Mouse (Mus musculus) embryonic facial prominence, embryonic 11.5 days (tissue): ENCODE data around the gene Mta1. TPM values are rescaled to one million over a fixed set of nuclear protein-coding genes. Genes with fewer than 3 reads are reported as not detected.
A peak's percentile ranks its signal among the peaks of the same experiment; 100 is the strongest.

Source experiments
- ATAC-seq: fragments of 200-750 bp; cut with Nextera tagmentation; replicated peaks from 2 replicates; pipeline ENCODE4 v1.8.0; 2017; ENCODE audit warnings: low read depth; ENCODE audit not compliant: insufficient number of reproducible peaks, low FRiP score, low TSS enrichment
- DNase-seq: peaks from one replicate; pipeline ENCODE4 v3.0.0-alpha.2; 2015; ENCODE audit warnings: low spot score
- H3K27ac ChIP-seq: fragments of 300-500 bp; sonication (generic); replicated peaks from 2 replicates; pipeline ENCODE4 v1.5.1; 2014; ENCODE audit warnings: mild to moderate bottlenecking, low read depth, low read length, control low read depth
- H3K27me3 ChIP-seq: fragments of 300-500 bp; sonication (generic); 2 replicates; pipeline ENCODE4 v1.6.1; 2014; ENCODE audit warnings: mild to moderate bottlenecking, low read length, moderate library complexity, mixed read lengths; ENCODE audit not compliant: control insufficient read depth, insufficient read depth
- H3K36me3 ChIP-seq: fragments of 300-500 bp; sonication (generic); replicated peaks from 2 replicates; pipeline ENCODE4 v1.6.1; 2014; ENCODE audit warnings: low read depth, mild to moderate bottlenecking, low read length, moderate library complexity, mixed read lengths; ENCODE audit not compliant: control insufficient read depth, insufficient read depth
- H3K4me1 ChIP-seq: fragments of 300-500 bp; sonication (generic); 2 replicates; pipeline ENCODE4 v1.6.1; 2014; ENCODE audit warnings: low read length, mixed read lengths; ENCODE audit not compliant: control insufficient read depth, insufficient read depth
- H3K4me2 ChIP-seq: fragments of 300-500 bp; sonication (generic); 2 replicates; pipeline ENCODE4 v1.6.1; 2014; ENCODE audit warnings: low read depth, mild to moderate bottlenecking, control low read depth, low read length, moderate library complexity
- H3K4me3 ChIP-seq: fragments of 300-500 bp; sonication (generic); 2 replicates; pipeline ENCODE4 v1.5.1; 2014; ENCODE audit warnings: low read depth, low read length, control low read depth
- H3K9ac ChIP-seq: fragments of 300-500 bp; sonication (generic); replicated peaks from 2 replicates; pipeline ENCODE4 v1.6.1; 2014; ENCODE audit warnings: mild to moderate bottlenecking, control low read depth, low read length
- H3K9me3 ChIP-seq: fragments of 300-500 bp; sonication (generic); replicated peaks from 2 replicates; pipeline ENCODE4 v1.6.1; 2016; ENCODE audit warnings: mild to moderate bottlenecking, low read length, inconsistent platforms, mixed read lengths; ENCODE audit not compliant: control insufficient read depth
- WGBS: fragments of 180-500 bp; shearing (Covaris S2); extraction: QIAGEN DNeasy Blood & Tissue Kit; methylation state at CpG from one replicate; pipeline ENCODE4 v1.1.7; 2014; 5-methylcytosine and 5-hydroxymethylcytosine counted together
- polyA plus RNA-seq: library from polyadenylated mRNA; unstranded; fragments of >200 nt; fragmentation: Nextera tagmentation; extraction: Ambion mirVana; gene quantifications from 2 replicates; pipeline ENCODE4 v1.2.1, GENCODE M21; 2014

Mta1 gene
- polyA plus RNA-seq, 1 experiment from 2014 or later, result 20.7 TPM

- Histone ChIP-seq H3K4me2 (no peak overlapping the region), H3K27me3 (no peaks in the 10 kb centered on the region), H3K27ac (no peak overlapping the region), H3K36me3 (no peaks in the 10 kb centered on the region), H3K9me3 (no peaks in the 10 kb centered on the region), H3K9ac (no peak overlapping the region), H3K4me3 (no peak overlapping the region), H3K4me1 (no peaks in the 10 kb centered on the region)
- no peak for ATAC-seq
- WGBS, result 86% methylated on average over 9 of the region's 9 CpGs
- no peak for DNase-seq
These were observed 70.0 kb downstream of the Mta1 start for GRCm38 (mm10) chr12:113168031-113168536.

DNA sequence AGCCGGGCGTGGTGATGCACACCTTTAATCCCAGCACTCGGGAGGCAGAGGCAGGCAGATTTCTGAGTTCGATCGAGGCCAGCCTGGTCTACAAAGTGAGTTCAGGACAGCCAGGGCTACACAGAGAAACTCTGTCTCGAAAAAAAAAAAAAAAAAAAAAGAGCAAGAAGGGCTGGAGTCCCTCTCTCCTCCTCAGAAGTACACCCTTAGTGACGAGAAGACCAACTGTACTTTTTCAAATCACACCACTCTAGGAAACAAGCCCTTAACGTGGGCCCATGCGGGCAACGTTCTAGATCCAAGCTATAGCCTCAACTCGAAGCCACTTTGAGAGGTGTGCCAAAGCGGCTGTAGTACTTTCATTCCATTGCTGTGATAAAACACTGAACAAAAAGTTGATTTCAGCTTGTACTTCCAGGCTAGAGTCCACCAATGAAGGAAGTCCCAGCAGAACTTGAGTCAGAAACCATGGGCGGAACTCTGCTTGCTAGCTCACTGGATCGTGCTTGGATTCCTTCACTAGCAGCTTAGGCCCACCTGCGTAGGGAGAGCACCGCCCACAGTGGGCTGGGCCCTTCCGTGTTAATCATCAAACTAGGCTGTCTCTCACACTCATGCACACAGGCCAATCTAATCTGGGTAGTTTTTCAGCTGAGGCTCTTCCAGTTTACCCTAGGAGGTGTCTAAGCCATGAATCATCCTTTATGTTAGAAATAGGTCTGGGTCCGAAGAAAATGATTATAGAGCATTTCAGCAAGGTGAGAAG is 79.1 kb downstream of the Mta1 start:
- ATAC-seq, result no peak
- no peaks in the 10 kb centered on the region for H3K9me3 ChIP-seq
- no peaks in the 10 kb centered on the region for H3K27me3 ChIP-seq
- 89% methylated on average over 18 of the region's 18 CpGs for WGBS
- H3K27ac ChIP-seq, result no peak overlapping the region
- H3K4me1 ChIP-seq, result no peaks in the 10 kb centered on the region
- H3K4me3 ChIP-seq, result no peak overlapping the region
- DNase-seq, result no peak
- H3K4me2 ChIP-seq, result no peak overlapping the region
- H3K9ac ChIP-seq, result no peak overlapping the region
- H3K36me3 ChIP-seq, result no peaks in the 10 kb centered on the region

DNA sequence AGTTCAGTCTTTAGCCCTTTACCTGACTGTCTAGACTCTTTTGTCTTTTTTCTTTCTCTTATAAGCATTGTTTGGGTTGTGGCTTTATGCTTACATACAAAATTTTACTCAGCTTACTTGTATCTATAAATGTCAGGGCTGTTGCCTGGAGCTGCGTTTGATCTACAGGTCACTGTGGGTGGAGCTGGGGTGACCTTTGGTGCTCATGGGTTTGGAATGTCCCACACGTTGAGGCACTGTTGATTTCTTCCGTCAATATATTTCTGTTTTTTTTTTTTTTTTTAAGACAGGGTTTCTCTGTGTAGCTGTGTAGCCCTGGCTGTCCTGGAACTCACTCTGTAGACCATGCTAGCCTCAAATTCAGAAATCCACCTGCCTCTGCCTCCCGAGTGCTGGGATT is 82.9 kb downstream of the Mta1 start:
- H3K4me1 ChIP-seq, result no peaks in the 10 kb centered on the region
- 47% methylated on average over 4 of the region's 4 CpGs for WGBS
- H3K27ac ChIP-seq, result no peak overlapping the region
- DNase-seq, result no peak
- H3K4me3 ChIP-seq, result no peak overlapping the region
- no peaks in the 10 kb centered on the region for H3K36me3 ChIP-seq
- ATAC-seq, result no peak
- no peaks in the 10 kb centered on the region for H3K27me3 ChIP-seq
- no peak overlapping the region for H3K4me2 ChIP-seq
- no peak overlapping the region for H3K9ac ChIP-seq
- H3K9me3 ChIP-seq, result no peaks in the 10 kb centered on the region

- ATAC-seq, result no peak
- Histone ChIP-seq H3K4me1 (peaks cover 4% of the 10 kb centered on the region), H3K9ac (no peak overlapping the region), H3K4me2 (no peak overlapping the region), H3K27ac (no peak overlapping the region), H3K27me3 (peaks cover 7% of the 10 kb centered on the region), H3K36me3 (peaks cover 6% of the 10 kb centered on the region), H3K9me3 (no peaks in the 10 kb centered on the region), H3K4me3 (no peak overlapping the region)
- 68% methylated on average over 5 of the region's 5 CpGs for WGBS
- no peak for DNase-seq
These were observed 86.9 kb downstream of the Mta1 start for GRCm38 (mm10) chr12:113184945-113185344.

DNA sequence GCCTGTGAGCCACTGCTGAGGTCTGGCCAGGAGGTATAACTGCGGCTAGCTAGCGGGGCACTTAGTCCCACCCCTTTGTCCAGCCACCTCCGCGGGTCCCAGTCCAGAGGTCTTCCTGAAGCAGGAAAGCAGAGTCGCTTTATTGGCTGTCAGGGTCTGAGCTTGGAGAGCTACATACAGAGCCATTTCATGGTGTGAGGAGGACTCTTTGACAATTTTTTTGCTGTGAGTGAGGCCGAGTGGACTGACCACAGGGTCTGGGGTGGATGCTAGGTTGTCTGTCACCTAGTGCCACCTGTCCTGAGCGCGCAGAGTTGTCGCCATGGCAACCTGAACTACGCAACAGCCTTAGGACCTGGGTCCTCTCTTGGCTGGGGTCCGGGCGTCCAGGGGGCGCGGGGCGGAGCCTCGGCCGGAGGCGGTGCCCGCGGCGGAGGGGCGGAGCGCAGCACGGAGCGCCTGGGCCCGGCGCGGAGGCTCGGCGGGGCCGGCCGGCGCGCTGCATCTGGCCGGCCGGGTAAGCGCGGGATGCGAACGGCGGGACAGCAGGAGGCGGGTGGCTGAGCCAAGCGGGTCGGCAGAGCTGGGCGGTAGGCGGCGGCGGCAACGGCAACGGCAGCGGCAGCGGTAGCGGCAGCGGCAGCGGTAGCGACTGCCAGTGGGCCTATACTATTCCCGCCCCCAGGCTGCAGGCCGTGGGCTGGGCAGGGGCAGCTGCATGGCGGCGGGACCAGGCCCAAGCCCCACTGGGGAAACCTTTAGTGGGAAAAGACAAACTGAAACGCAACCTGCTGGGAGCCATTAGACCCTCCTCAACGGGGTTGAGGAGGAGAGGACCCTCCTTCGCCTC is 87.6 kb downstream of the Mta1 start, which contains the start of gene Tmem121:
Gene Tmem121, plus strand, starts transcription at position 489 of the 850 bp plus-strand sequence.
- DNase-seq (peak; percentile 64), ATAC-seq (peak; percentile 36)
- WGBS, result 1% methylated on average over 51 of the region's 63 CpGs
- Histone ChIP-seq H3K4me1 (peaks cover 4% of the 10 kb centered on the region), H3K27ac (no peak within 1 kb of the TSS), H3K27me3 (peaks cover 7% of the 10 kb centered on the region), H3K4me2 (peak within 1 kb of the TSS; percentile 86), H3K9me3 (no peaks in the 10 kb centered on the region), H3K9ac (peak within 1 kb of the TSS; percentile 76), H3K36me3 (peaks cover 6% of the 10 kb centered on the region), H3K4me3 (peak within 1 kb of the TSS; percentile 61)

DNA sequence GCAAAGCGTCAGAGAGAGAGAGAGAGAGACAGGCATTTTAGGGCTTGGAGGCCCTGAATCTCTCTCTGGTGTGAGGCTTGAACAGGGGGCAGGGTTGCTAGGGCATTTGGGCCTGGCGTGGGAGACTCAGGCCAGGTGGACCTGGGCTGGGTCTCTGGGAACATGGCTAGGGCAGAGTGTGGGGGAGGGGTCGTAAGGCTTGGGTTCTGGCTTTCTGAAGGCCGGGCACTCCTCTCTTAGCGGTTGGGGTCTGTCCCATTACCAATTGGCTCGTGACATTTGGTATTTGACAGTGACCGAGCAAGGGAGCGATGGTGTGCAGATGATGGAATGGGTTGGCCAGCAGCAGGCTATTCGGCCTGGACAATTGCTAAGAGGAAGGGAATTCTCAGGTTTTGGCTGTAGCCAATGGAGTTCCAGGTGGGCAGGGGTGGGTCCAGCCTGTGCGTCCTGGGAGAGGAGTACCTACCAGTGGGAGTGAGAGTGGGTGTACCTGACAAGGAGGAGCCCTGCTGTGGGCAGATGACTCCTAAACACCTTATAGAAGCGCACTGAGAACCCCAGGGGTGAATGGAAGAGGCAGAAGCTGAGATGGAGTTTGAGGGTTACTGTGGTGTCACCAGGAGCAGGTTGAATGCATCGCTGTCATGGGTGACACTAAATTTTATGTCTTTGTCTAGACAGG is 88.4 kb downstream of the Mta1 start:
- WGBS, result 37% methylated on average over 12 of the region's 12 CpGs
- H3K36me3 ChIP-seq, result peaks cover 6% of the 10 kb centered on the region
- H3K9me3 ChIP-seq, result no peaks in the 10 kb centered on the region
- H3K27ac ChIP-seq, result no peak overlapping the region
- H3K27me3 ChIP-seq, result peaks cover 7% of the 10 kb centered on the region
- peak overlapping the region; percentile 76 for H3K9ac ChIP-seq
- H3K4me3 ChIP-seq, result peak overlapping the region; percentile 61
- peak overlapping the region; percentile 86 for H3K4me2 ChIP-seq
- ATAC-seq, result 0 out of 2 replicates have a peak, but pooled peaks have one; percentile 1
- peaks cover 4% of the 10 kb centered on the region for H3K4me1 ChIP-seq
- DNase-seq, result no peak
